Mouse (Mus musculus) CD4-positive, CD25-positive, alpha-beta regulatory T cell, adult 4 months (primary cell): Measurements from ENCODE around the gene Efna2. TPM values are rescaled to one million over a fixed set of nuclear protein-coding genes. Genes with fewer than 3 reads are reported as not detected.

Experiments used
- ATAC-seq: one replicate; pipeline ENCODE4 v1.8.0; 2017
- polyA plus RNA-seq, 2 experiments: library from polyadenylated mRNA; unstranded; fragments of 100-300 nt; shearing (Covaris generic); gene quantifications; one replicate each; pipeline ENCODE4 v1.2.1; 2017

Gene Efna2
- polyA plus RNA-seq, 2 experiments from 2014 or later, result 0.28 TPM; not detected in 1

GRCm38 (mm10) chr10:80236145-80236825 lies 57.0 kb downstream of the Efna2 start:
- ATAC-seq, result no peak

- no peak for ATAC-seq
Observed at GRCm38 (mm10) chr10:80237020-80237419, 57.7 kb downstream of the Efna2 start.

- ATAC-seq, result no peak
Observed at GRCm38 (mm10) chr10:80238306-80238705, 59.0 kb downstream of the Efna2 start.

Other genes starting within 250 kb of the Efna2 start
- gene Wdr18, start 219.3 kb upstream of the Efna2 start, polyA plus RNA-seq, result 10 to 100 TPM; 65.1 to 77.5 TPM
- gene Grin3b, start 208.8 kb upstream of the Efna2 start, polyA plus RNA-seq, result under 1 TPM in 1 of 2 experiments, not detected in 1; 0.58 TPM
- 1 to 10 TPM; 1.2 to 2.5 TPM for gene Tmem259, start 195.2 kb upstream of the Efna2 start, polyA plus RNA-seq
- gene Cnn2, start 190.9 kb upstream of the Efna2 start, polyA plus RNA-seq, result 100 to 1,000 TPM; 904 to 969 TPM
- gene Abca7, start 183.0 kb upstream of the Efna2 start, polyA plus RNA-seq, result 10 to 100 TPM; 11.4 to 16.4 TPM
- gene Arhgap45, start 162.8 kb upstream of the Efna2 start, polyA plus RNA-seq, result 100 to 1,000 TPM; 233 to 369 TPM
- 100 to 1,000 TPM; 194 to 220 TPM for gene Polr2e, start 139.7 kb upstream of the Efna2 start, polyA plus RNA-seq
- gene Gpx4, start 132.3 kb upstream of the Efna2 start, polyA plus RNA-seq, result 100 to 1,000 TPM; 450 to 480 TPM
- gene Sbno2, start 73.9 kb upstream of the Efna2 start, polyA plus RNA-seq, result 10 to 100 TPM; 28.4 to 54.8 TPM
- 10 to 100 TPM; 19.2 to 30.7 TPM for gene Stk11, start 63.7 kb upstream of the Efna2 start, polyA plus RNA-seq
- 100 to 1,000 TPM; 303 to 370 TPM for gene Atp5d, start 40.9 kb upstream of the Efna2 start, polyA plus RNA-seq
- gene Cbarp, start 38.6 kb upstream of the Efna2 start, polyA plus RNA-seq, result 1 to 10 TPM; 1.3 to 1.4 TPM
- gene Midn, start 31.2 kb upstream of the Efna2 start, polyA plus RNA-seq, result 1 to 10 TPM; 4.6 to 8.2 TPM
- 100 to 1,000 TPM; 124 to 272 TPM for gene Cirbp, start 13.5 kb upstream of the Efna2 start, polyA plus RNA-seq
- gene 1600002K03Rik, start 6.5 kb upstream of the Efna2 start, polyA plus RNA-seq, result 10 to 100 TPM; 21.6 to 23.5 TPM
- 10 to 100 TPM; 73.3 to 96.9 TPM for gene Mum1, start 47.0 kb downstream of the Efna2 start, polyA plus RNA-seq
- 100 to 1,000 TPM; 231 to 237 TPM for gene Ndufs7, start 69.6 kb downstream of the Efna2 start, polyA plus RNA-seq
- under 1 TPM in 1 of 2 experiments, not detected in 1; 0.47 TPM for gene Gamt, start 81.5 kb downstream of the Efna2 start, polyA plus RNA-seq
- 10 to 100 TPM; 10.4 to 14.7 TPM for gene Dazap1, start 82.0 kb downstream of the Efna2 start, polyA plus RNA-seq
- gene Rps15, start 113.0 kb downstream of the Efna2 start, polyA plus RNA-seq, result 1,000 to 10,000 TPM; 1,622 to 1,794 TPM
- gene Apc2, start 116.5 kb downstream of the Efna2 start, polyA plus RNA-seq, result under 1 TPM in 1 of 2 experiments, not detected in 1; 0.16 TPM
- gene 2310011J03Rik, start 141.1 kb downstream of the Efna2 start, polyA plus RNA-seq, result 10 to 100 TPM; 47.1 to 59.9 TPM
- 10 to 100 TPM; 11.9 to 12.3 TPM for gene Pcsk4, start 150.0 kb downstream of the Efna2 start, polyA plus RNA-seq
- under 1 TPM in 1 of 2 experiments, not detected in 1; 0.51 TPM for gene Reep6, start 150.5 kb downstream of the Efna2 start, polyA plus RNA-seq
- gene Adamtsl5, start 168.9 kb downstream of the Efna2 start, polyA plus RNA-seq, result not detected
- gene Plk5, start 177.0 kb downstream of the Efna2 start, polyA plus RNA-seq, result not detected
- 1 to 10 TPM in 1 of 2 experiments, not detected in 1; 1.3 TPM for gene Mex3d, start 208.2 kb downstream of the Efna2 start, polyA plus RNA-seq
- 10 to 100 TPM; 26.7 to 27.2 TPM for gene Mbd3, start 220.1 kb downstream of the Efna2 start, polyA plus RNA-seq
- gene Uqcr11, start 227.3 kb downstream of the Efna2 start, polyA plus RNA-seq, result 100 to 1,000 TPM; 268 to 337 TPM